Mouse (Mus musculus): ENCODE results near the gene Vmn2r40.
"Not testable (repeated sequence)": the region's sequence is repeated elsewhere in the genome, so short reads cannot be mapped to it uniquely, and the experiment has no call there.

Gene Vmn2r40

DNA sequence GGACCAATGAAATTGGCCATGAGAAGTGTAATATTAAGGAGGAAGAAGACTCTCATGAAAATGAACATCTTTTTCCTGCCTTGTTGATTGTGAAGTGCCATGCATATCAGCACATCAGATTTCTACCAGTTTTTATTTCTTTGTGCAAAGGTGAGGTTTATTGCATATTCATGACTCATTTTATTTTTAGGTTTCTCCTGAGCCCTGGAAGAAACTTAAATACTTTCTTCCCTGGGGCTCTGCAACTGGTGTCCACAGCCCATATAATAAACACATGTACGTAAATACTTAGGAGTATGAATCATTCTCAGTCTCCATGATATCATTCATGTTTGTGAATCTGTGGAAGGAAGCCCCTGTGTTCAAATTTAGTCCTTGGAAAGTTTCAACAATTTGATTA is at the start of gene Vmn2r40:
TSS of gene Vmn2r40 (minus strand) at position 101 of the 400 bp plus-strand sequence.
- DNase-seq (ENCODE audit: low read depth, low spot score): not testable (repeated sequence)
